In the genomic region with DNA sequence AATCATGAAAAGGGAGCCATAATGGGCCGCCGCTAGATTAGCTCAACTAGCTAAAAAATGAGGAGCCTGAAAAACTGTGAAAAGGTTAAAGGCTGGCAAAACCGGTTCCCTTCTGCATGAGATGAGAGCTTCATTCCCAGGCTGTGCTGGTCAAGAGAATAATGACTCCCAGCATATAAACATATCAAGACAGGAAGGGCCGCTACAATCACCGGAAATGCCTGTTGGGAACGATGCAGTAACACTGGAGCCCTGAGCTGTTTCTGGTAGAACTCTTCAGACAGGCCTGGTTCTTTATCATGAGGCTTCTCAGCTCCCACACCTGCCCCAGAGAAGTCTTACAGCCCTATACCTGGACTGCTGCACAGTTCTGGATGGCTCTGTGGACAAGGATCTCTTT, we compare ENCODE assay signal across 9 mouse cellular contexts. TPM values are rescaled to one million over a fixed set of nuclear protein-coding genes. Genes with fewer than 3 reads are reported as not detected.
DNase-seq lines count a peak whose midpoint lies in the region; ATAC-seq lines count a peak whose summit lies in the region.
"Had no signal": no experiment of that assay in that cellular context is flagged by ENCODE, and none has a peak within 500 bp of the region (broad histone marks: within the 10 kb centered on the region; RNA-seq: fewer than 3 reads in every experiment).

No protein-coding gene starts in this region.

- 73% methylated on average over 6 of the region's 6 CpGs for WGBS in heart, embryonic 11.5 days (ENCODE audit: insufficient replicate concordance)
- WGBS in midbrain, embryonic 15.5 days = 86% methylated on average over 6 of the region's 6 CpGs
- WGBS in forebrain, embryonic 12.5 days = 85% methylated on average over 6 of the region's 6 CpGs

- H3K36me3 ChIP-seq in heart, embryonic 11.5 days (ENCODE audit: control insufficient read depth, insufficient read depth, low read length) = peaks cover 11% of the 10 kb centered on the region
- peaks cover 32% of the 10 kb centered on the region for H3K36me3 ChIP-seq in midbrain, embryonic 15.5 days (replicated peaks)
- H3K36me3 ChIP-seq in forebrain, embryonic 12.5 days (replicated peaks) = peaks cover 77% of the 10 kb centered on the region

- no peak overlapping the region for H3K4me2 ChIP-seq in heart, embryonic 11.5 days
- H3K4me2 ChIP-seq in midbrain, embryonic 15.5 days = no peak overlapping the region
- H3K4me2 ChIP-seq in forebrain, embryonic 12.5 days = no peak overlapping the region

- H3K4me1 ChIP-seq in heart, embryonic 11.5 days (ENCODE audit: control insufficient read depth, insufficient read depth, low read length) = no peaks in the 10 kb centered on the region
- H3K4me1 ChIP-seq in midbrain, embryonic 15.5 days = no peaks in the 10 kb centered on the region
- H3K4me1 ChIP-seq in forebrain, embryonic 12.5 days = no peaks in the 10 kb centered on the region

- no peak overlapping the region for H3K4me3 ChIP-seq in heart, embryonic 11.5 days (ENCODE audit: low read depth, low read length)
- no peak overlapping the region for H3K4me3 ChIP-seq in midbrain, embryonic 15.5 days
- no peak overlapping the region for H3K4me3 ChIP-seq in forebrain, embryonic 12.5 days (replicated peaks)

- H3K27ac ChIP-seq in heart, embryonic 11.5 days (ENCODE audit: low read depth, low read length) = peak overlapping the region; percentile 73
- H3K27ac ChIP-seq in midbrain, embryonic 15.5 days = no peak overlapping the region
- no peak overlapping the region for H3K27ac ChIP-seq in forebrain, embryonic 12.5 days

- H3K9ac ChIP-seq in heart, embryonic 11.5 days (ENCODE audit: low read depth, low read length) = no peak overlapping the region
- no peak overlapping the region for H3K9ac ChIP-seq in midbrain, embryonic 15.5 days
- no peak overlapping the region for H3K9ac ChIP-seq in forebrain, embryonic 12.5 days

- ATAC-seq in heart, embryonic 11.5 days (replicated peaks; ENCODE audit: insufficient number of reproducible peaks, low FRiP score, low TSS enrichment) = peak; percentile 64; the same call in 1 of the 2 replicates
- no peak for ATAC-seq in midbrain, embryonic 15.5 days (replicated peaks)
- no peak for ATAC-seq in forebrain, embryonic 12.5 days (ENCODE audit: low FRiP score)
- ATAC-seq: Patski had no signal

- H3K9me3 ChIP-seq in heart, embryonic 11.5 days (replicated peaks; ENCODE audit: control insufficient read depth, low read length) = no peaks in the 10 kb centered on the region
- H3K9me3 ChIP-seq in midbrain, embryonic 15.5 days = no peaks in the 10 kb centered on the region
- H3K9me3 ChIP-seq in forebrain, embryonic 12.5 days = no peaks in the 10 kb centered on the region

- no peaks in the 10 kb centered on the region for H3K27me3 ChIP-seq in heart, embryonic 11.5 days (ENCODE audit: control insufficient read depth, insufficient read depth, low read length)
- no peaks in the 10 kb centered on the region for H3K27me3 ChIP-seq in midbrain, embryonic 15.5 days (replicated peaks)
- H3K27me3 ChIP-seq in forebrain, embryonic 12.5 days = no peaks in the 10 kb centered on the region
- H3K27me3 ChIP-seq: Patski had no signal

- DNase-seq in adrenal gland, adult 2 months = peak; percentile 33
- no peak for DNase-seq in adrenal gland, adult 8-10 months
- peak; percentile 61 for DNase-seq in kidney, adult 9 months
- peak; percentile 74 for DNase-seq in lung, postnatal 10 days
- DNase-seq in thymus, postnatal 0 days (ENCODE audit: low spot score) = no peak

RNA-seq across cellular contexts. Expression of a gene that starts 31.8 kb away (rescaled TPM):
- total RNA-seq in adrenal gland, adult 2 months (2021) = 10 to 100 TPM; 34.4 to 46.4 TPM
- 5.8 and 7.7 TPM in 2 replicates for polyA plus RNA-seq in adrenal gland, adult 2 months (2012; rRNA removed)
- 10 to 100 TPM; 44.7 to 54.1 (median 49.6) TPM for total RNA-seq in adrenal gland, adult 8-10 months (2022)
- 19.6 and 25.5 TPM in 2 replicates for polyA plus RNA-seq in heart, embryonic 11.5 days (2014; fragmentation: Nextera tagmentation; extraction: Ambion mirVana)
- polyA plus RNA-seq in midbrain, embryonic 15.5 days (2015; fragmentation: Nextera tagmentation; extraction: Ambion mirVana) = 55.4 and 58.2 TPM in 2 replicates
- 26.4 and 28.3 TPM in 2 replicates for polyA plus RNA-seq in thymus, postnatal 0 days (2015; fragmentation: Nextera tagmentation; extraction: Ambion mirVana)
- polyA plus RNA-seq in forebrain, embryonic 12.5 days (2016; fragmentation: Nextera tagmentation; extraction: Ambion mirVana) = 51.8 and 56.7 TPM in 2 replicates

RNA-seq across cellular contexts. Expression of a gene that starts 45.4 kb away (rescaled TPM):
- total RNA-seq in adrenal gland, adult 2 months (2021) = 100 to 1,000 TPM in 1 of 2 experiments, 10 to 100 TPM in 1; 70.8 to 157 TPM
- 7.1 and 10.4 TPM in 2 replicates for polyA plus RNA-seq in adrenal gland, adult 2 months (2012; rRNA removed)
- 10 to 100 TPM; 38.3 to 87.2 (median 74.2) TPM for total RNA-seq in adrenal gland, adult 8-10 months (2022)
- 65.1 and 76.7 TPM in 2 replicates for polyA plus RNA-seq in heart, embryonic 11.5 days (2014; fragmentation: Nextera tagmentation; extraction: Ambion mirVana)
- 89.4 and 94.1 TPM in 2 replicates for polyA plus RNA-seq in midbrain, embryonic 15.5 days (2015; fragmentation: Nextera tagmentation; extraction: Ambion mirVana)
- 68.6 and 84.7 TPM in 2 replicates for polyA plus RNA-seq in thymus, postnatal 0 days (2015; fragmentation: Nextera tagmentation; extraction: Ambion mirVana)
- polyA plus RNA-seq in forebrain, embryonic 12.5 days (2016; fragmentation: Nextera tagmentation; extraction: Ambion mirVana) = 143 and 153 TPM in 2 replicates

Comparison
In these comparisons a context has a peak if more than half of its experiments do, and no peak if none do; other contexts are left out.
1. DNase-seq: peak in adrenal gland, adult 2 months (single experiment), kidney, adult 9 months (single experiment) and lung, postnatal 10 days (single experiment); none in adrenal gland, adult 8-10 months (single experiment) and thymus, postnatal 0 days (single experiment).